In the genomic region with DNA sequence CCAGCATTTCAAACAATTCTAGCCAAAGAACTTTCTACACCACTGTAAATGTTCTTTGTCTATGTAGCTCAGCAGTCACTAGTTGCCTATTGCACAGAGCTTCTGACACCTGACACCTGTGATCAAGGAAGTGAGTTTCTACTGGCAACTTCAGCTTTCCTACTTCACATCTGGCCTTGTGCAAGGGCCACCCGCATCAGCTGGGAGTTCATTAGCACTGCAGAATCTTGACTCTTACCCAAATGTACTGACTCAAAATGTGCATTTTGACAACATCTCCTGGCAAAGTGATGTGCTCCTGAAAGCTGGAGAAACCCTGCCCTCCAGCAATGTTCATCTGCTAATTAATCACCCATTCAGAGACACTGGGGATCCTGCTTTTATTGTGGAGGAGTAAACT, we compare ENCODE assay signal across 18 mouse cellular contexts.
DNase-seq lines count a peak whose midpoint lies in the region; ATAC-seq and TF ChIP-seq lines count a peak whose summit lies in the region.
"Had no signal": no experiment of that assay in that cellular context is flagged by ENCODE, and none has a peak within 500 bp of the region (broad histone marks: within the 10 kb centered on the region; RNA-seq: fewer than 3 reads in every experiment).

No protein-coding gene starts in this region.

- ATAC-seq in kidney, postnatal 0 days (replicated peaks; ENCODE audit: low FRiP score, low read depth), result no peak
- ATAC-seq in limb, embryonic 14.5 days (ENCODE audit: low FRiP score, low read depth), result peak; percentile 63
- no peak for ATAC-seq in erythroid progenitor cell, adult 5-6 weeks (replicated peaks; ENCODE audit: low FRiP score, poor library complexity, severe bottlenecking)
- ATAC-seq: forebrain, embryonic 13.5 days had no signal

- H3K27me3 ChIP-seq in kidney, postnatal 0 days (ENCODE audit: insufficient read depth, low read length), result no peaks in the 10 kb centered on the region
- no peaks in the 10 kb centered on the region for H3K27me3 ChIP-seq in limb, embryonic 14.5 days (ENCODE audit: control insufficient read depth, insufficient read depth, low read length)
- H3K27me3 ChIP-seq: forebrain, embryonic 13.5 days; heart, embryonic 12.5 days had no signal

- no peaks in the 10 kb centered on the region for H3K9me3 ChIP-seq in kidney, postnatal 0 days (replicated peaks; ENCODE audit: low read length)
- no peaks in the 10 kb centered on the region for H3K9me3 ChIP-seq in limb, embryonic 14.5 days (ENCODE audit: control insufficient read depth, low read length)
- H3K9me3 ChIP-seq: forebrain, embryonic 13.5 days; heart, embryonic 12.5 days had no signal

- TF ChIP-seq CTCF in kidney, postnatal 0 days (IDR thresholded peaks at IDR 0.05; ENCODE audit: low read depth), result no peak

- no peaks in the 10 kb centered on the region for H3K36me3 ChIP-seq in kidney, postnatal 0 days (ENCODE audit: insufficient read depth, low read length)
- H3K36me3 ChIP-seq in limb, embryonic 14.5 days (ENCODE audit: control insufficient read depth, insufficient read depth, low read length), result no peaks in the 10 kb centered on the region
- H3K36me3 ChIP-seq: heart, embryonic 12.5 days had no signal

- H3K4me2 ChIP-seq in kidney, postnatal 0 days (ENCODE audit: low read length), result no peak overlapping the region
- H3K4me2 ChIP-seq in limb, embryonic 14.5 days (replicated peaks; ENCODE audit: low read depth, low read length, severe bottlenecking), result no peak overlapping the region
- H3K4me2 ChIP-seq: forebrain, embryonic 13.5 days; heart, embryonic 12.5 days had no signal

- no peak overlapping the region for H3K9ac ChIP-seq in kidney, postnatal 0 days (ENCODE audit: low read depth, low read length)
- H3K9ac ChIP-seq in limb, embryonic 14.5 days (ENCODE audit: low read depth, low read length, severe bottlenecking), result no peak overlapping the region
- H3K9ac ChIP-seq: forebrain, embryonic 13.5 days; heart, embryonic 12.5 days had no signal

- DNase-seq in kidney, postnatal 0 days (ENCODE audit: low spot score), result peak; percentile 11
- DNase-seq in kidney, postnatal 14 days, result no peak
- DNase-seq in A20 (ENCODE audit: low read depth, low spot score), result peak; percentile 17
- peak; percentile 11 for DNase-seq in fat pad, adult 2 months (ENCODE audit: extremely low read depth, low read depth, low spot score)
- peak; percentile 32 for DNase-seq in limb, embryonic 14.5 days (ENCODE audit: low spot score)
- DNase-seq in cerebellum, adult 11 months, result no peak
- no peak for DNase-seq in kidney, postnatal 10 days
- DNase-seq: adrenal gland, postnatal 14 days; cerebellum, adult 9-10 months; heart, postnatal 10 days; kidney, adult 11 months; lung, postnatal 14 days; midbrain, embryonic 14.5 days; right cerebral cortex, postnatal 14 days had no signal

- H3K27ac ChIP-seq in kidney, postnatal 0 days, result no peak overlapping the region
- 0 out of 2 replicates have a peak overlapping the region, but pooled peaks have one; percentile 8 for H3K27ac ChIP-seq in limb, embryonic 14.5 days (replicated peaks; ENCODE audit: low read depth, low read length)
- H3K27ac ChIP-seq: forebrain, embryonic 13.5 days; stomach, postnatal 0 days had no signal

- TF ChIP-seq POLR2A in limb, embryonic 14.5 days (IDR thresholded peaks at IDR 0.05; ENCODE audit: borderline replicate concordance, extremely low read depth, insufficient read depth, insufficient read length), result no peak

- no peak overlapping the region for H3K4me3 ChIP-seq in kidney, postnatal 0 days (replicated peaks; ENCODE audit: low read depth, low read length)
- no peak overlapping the region for H3K4me3 ChIP-seq in limb, embryonic 14.5 days (replicated peaks; ENCODE audit: low read length)
- H3K4me3 ChIP-seq: forebrain, embryonic 13.5 days; heart, embryonic 12.5 days had no signal

- 47% methylated on average over 1 of the region's 1 CpGs for WGBS in kidney, postnatal 0 days
- 20% methylated on average over 1 of the region's 1 CpGs for WGBS in limb, embryonic 14.5 days

- H3K4me1 ChIP-seq in kidney, postnatal 0 days (replicated peaks; ENCODE audit: insufficient read depth, low read length), result no peaks in the 10 kb centered on the region
- H3K4me1 ChIP-seq in limb, embryonic 14.5 days (ENCODE audit: control insufficient read depth, insufficient read depth, low read length), result peaks cover 13% of the 10 kb centered on the region
- H3K4me1 ChIP-seq: forebrain, embryonic 13.5 days; heart, embryonic 12.5 days had no signal

Comparison
In these comparisons a context has a peak if more than half of its experiments do, and no peak if none do; other contexts are left out.
1. DNase-seq: peak in kidney, postnatal 0 days (single experiment), A20 (single experiment), fat pad, adult 2 months (single experiment) and limb, embryonic 14.5 days (single experiment); none in kidney, postnatal 14 days (single experiment), cerebellum, adult 11 months (single experiment) and kidney, postnatal 10 days (single experiment).